Mouse (Mus musculus): ENCODE results near the gene Kif23. TPM values are rescaled to one million over a fixed set of nuclear protein-coding genes. Genes with fewer than 3 reads are reported as not detected.
A peak's percentile ranks its signal among the peaks of the same experiment; 100 is the strongest.

Gene Kif23
- polyA plus RNA-seq, 1 experiment from 2014 or later = 132 TPM

- no peak overlapping the region for H3K4me3 ChIP-seq (ENCODE audit: low read depth, low read length)
- no peaks in the 10 kb centered on the region for H3K9me3 ChIP-seq (ENCODE audit: control insufficient read depth, low read length)
- ATAC-seq (replicated peaks; ENCODE audit: low FRiP score) (no peak), DNase-seq (ENCODE audit: low spot score) (no peak)
- no peak overlapping the region for H3K9ac ChIP-seq (ENCODE audit: low read length)
- no peak overlapping the region for H3K27ac ChIP-seq (ENCODE audit: low read depth, low read length)
- WGBS = 94% methylated on average over 13 of the region's 13 CpGs
- no peaks in the 10 kb centered on the region for H3K4me1 ChIP-seq (replicated peaks; ENCODE audit: control insufficient read depth, insufficient read depth, low read length)
- H3K36me3 ChIP-seq (ENCODE audit: control insufficient read depth, insufficient read depth, low read length) = no peaks in the 10 kb centered on the region
- H3K27me3 ChIP-seq (ENCODE audit: control insufficient read depth, insufficient read depth, low read length) = no peaks in the 10 kb centered on the region
- no peak overlapping the region for H3K4me2 ChIP-seq (ENCODE audit: low read depth, low read length, severe bottlenecking)
Observed at GRCm38 (mm10) chr9:61977258-61977945, 30.8 kb upstream of the Kif23 start.

DNA sequence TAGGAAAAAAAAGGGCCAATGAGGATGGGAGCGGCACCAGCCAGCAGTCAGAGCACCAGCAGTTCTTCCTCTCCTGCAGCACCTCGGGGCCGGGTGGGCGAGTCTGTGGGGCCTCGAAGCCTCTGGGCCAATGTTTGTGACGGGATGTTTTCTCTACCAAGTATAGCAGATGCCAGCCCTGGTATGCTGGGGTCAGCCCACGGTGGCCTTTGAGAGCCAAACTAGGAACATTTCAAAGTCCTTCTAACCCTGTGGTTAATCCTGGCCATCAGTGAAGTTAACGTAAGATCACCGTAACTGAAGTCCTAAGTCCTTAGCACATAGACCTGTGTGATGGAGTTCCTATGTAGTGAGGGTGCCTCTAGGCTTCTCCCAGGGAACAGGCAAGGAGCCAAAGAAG is 25.5 kb upstream of the Kif23 start:
- Histone ChIP-seq H3K36me3 (ENCODE audit: control insufficient read depth, insufficient read depth, low read length) (no peaks in the 10 kb centered on the region), H3K27ac (ENCODE audit: low read depth, low read length) (no peak overlapping the region), H3K9ac (ENCODE audit: low read length) (no peak overlapping the region), H3K9me3 (ENCODE audit: control insufficient read depth, low read length) (no peaks in the 10 kb centered on the region), H3K4me1 (replicated peaks; ENCODE audit: control insufficient read depth, insufficient read depth, low read length) (no peaks in the 10 kb centered on the region), H3K4me3 (ENCODE audit: low read depth, low read length) (no peak overlapping the region), H3K27me3 (ENCODE audit: control insufficient read depth, insufficient read depth, low read length) (no peaks in the 10 kb centered on the region), H3K4me2 (ENCODE audit: low read depth, low read length, severe bottlenecking) (no peak overlapping the region)
- DNase-seq (ENCODE audit: low spot score) (no peak), ATAC-seq (replicated peaks; ENCODE audit: low FRiP score) (no peak)
- WGBS = 59% methylated on average over 9 of the region's 9 CpGs

GRCm38 (mm10) chr9:61971045-61971444 is 24.5 kb upstream of the Kif23 start:
- no peak overlapping the region for H3K27ac ChIP-seq (ENCODE audit: low read depth, low read length)
- DNase-seq (ENCODE audit: low spot score) (no peak), ATAC-seq (replicated peaks; ENCODE audit: low FRiP score) (no peak)
- H3K4me2 ChIP-seq (ENCODE audit: low read depth, low read length, severe bottlenecking) = no peak overlapping the region
- H3K9ac ChIP-seq (ENCODE audit: low read length) = no peak overlapping the region
- H3K4me1 ChIP-seq (replicated peaks; ENCODE audit: control insufficient read depth, insufficient read depth, low read length) = no peaks in the 10 kb centered on the region
- no peaks in the 10 kb centered on the region for H3K9me3 ChIP-seq (ENCODE audit: control insufficient read depth, low read length)
- no peaks in the 10 kb centered on the region for H3K36me3 ChIP-seq (ENCODE audit: control insufficient read depth, insufficient read depth, low read length)
- 87% methylated on average over 3 of the region's 3 CpGs for WGBS
- no peak overlapping the region for H3K4me3 ChIP-seq (ENCODE audit: low read depth, low read length)
- no peaks in the 10 kb centered on the region for H3K27me3 ChIP-seq (ENCODE audit: control insufficient read depth, insufficient read depth, low read length)

- no peak overlapping the region for H3K27ac ChIP-seq (ENCODE audit: low read depth, low read length)
- H3K4me3 ChIP-seq (ENCODE audit: low read depth, low read length) = no peak overlapping the region
- H3K9ac ChIP-seq (ENCODE audit: low read length) = no peak overlapping the region
- DNase-seq (ENCODE audit: low spot score) = no peak
- WGBS = 79% methylated on average over 10 of the region's 10 CpGs
- no peaks in the 10 kb centered on the region for H3K4me1 ChIP-seq (replicated peaks; ENCODE audit: control insufficient read depth, insufficient read depth, low read length)
- no peaks in the 10 kb centered on the region for H3K27me3 ChIP-seq (ENCODE audit: control insufficient read depth, insufficient read depth, low read length)
- H3K9me3 ChIP-seq (ENCODE audit: control insufficient read depth, low read length) = no peaks in the 10 kb centered on the region
- no peak overlapping the region for H3K4me2 ChIP-seq (ENCODE audit: low read depth, low read length, severe bottlenecking)
- no peaks in the 10 kb centered on the region for H3K36me3 ChIP-seq (ENCODE audit: control insufficient read depth, insufficient read depth, low read length)
- ATAC-seq (replicated peaks; ENCODE audit: low FRiP score) = no peak
Observed at GRCm38 (mm10) chr9:61967357-61967756, 20.8 kb upstream of the Kif23 start.

DNA sequence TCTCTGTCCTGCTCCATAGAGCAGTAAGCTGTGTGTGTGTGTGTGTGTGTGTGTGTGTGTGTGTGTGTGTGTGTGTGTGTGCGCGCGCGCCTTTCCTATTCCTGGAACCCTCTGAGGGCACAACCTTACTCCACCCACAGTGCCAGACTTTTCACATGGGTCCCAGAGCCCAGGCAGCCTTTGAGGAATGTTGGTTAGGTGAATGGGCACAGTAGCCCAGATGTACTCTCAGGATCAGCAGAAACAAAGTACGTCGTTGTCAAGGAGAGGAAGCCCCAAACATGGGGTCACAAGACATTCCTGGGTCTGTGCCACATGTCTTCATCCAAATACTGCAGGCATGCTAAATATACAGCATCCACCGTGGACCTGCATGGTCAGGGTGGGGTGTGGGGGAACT is 19.4 kb upstream of the Kif23 start:
- Histone ChIP-seq H3K36me3 (ENCODE audit: control insufficient read depth, insufficient read depth, low read length) (no peaks in the 10 kb centered on the region), H3K4me1 (replicated peaks; ENCODE audit: control insufficient read depth, insufficient read depth, low read length) (no peaks in the 10 kb centered on the region), H3K9ac (ENCODE audit: low read length) (no peak overlapping the region), H3K9me3 (ENCODE audit: control insufficient read depth, low read length) (no peaks in the 10 kb centered on the region), H3K27ac (ENCODE audit: low read depth, low read length) (no peak overlapping the region), H3K4me2 (ENCODE audit: low read depth, low read length, severe bottlenecking) (no peak overlapping the region), H3K4me3 (ENCODE audit: low read depth, low read length) (no peak overlapping the region), H3K27me3 (ENCODE audit: control insufficient read depth, insufficient read depth, low read length) (no peaks in the 10 kb centered on the region)
- 88% methylated on average over 7 of the region's 7 CpGs for WGBS
- DNase-seq (ENCODE audit: low spot score) (no peak), ATAC-seq (replicated peaks; ENCODE audit: low FRiP score) (no peak)

DNA sequence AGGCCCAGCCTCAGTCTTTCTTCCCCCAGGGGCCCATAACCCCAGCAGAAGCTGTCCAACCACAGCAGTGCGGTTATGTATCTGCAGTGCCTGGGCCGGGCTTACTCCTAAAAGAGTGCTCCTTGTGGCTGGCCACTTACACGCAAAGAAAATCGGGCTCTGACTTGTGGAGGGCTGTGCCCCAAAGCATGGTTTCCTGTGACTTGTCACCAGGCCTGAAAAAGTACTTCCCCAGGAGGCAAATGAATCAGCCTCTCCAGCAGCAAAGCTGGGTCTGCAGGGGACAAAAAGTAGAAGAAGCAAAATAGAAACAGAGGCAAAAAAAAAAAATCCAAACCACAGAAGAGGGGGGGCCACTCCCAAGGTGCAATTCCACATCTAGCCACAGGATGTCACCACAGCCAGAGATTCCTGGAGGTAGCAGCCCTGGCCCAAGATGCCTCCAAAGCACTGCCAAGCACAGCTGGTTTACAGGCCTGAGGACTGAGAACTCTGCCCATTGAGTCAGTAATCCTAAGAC is 18.9 kb upstream of the Kif23 start:
- no peak overlapping the region for H3K27ac ChIP-seq (ENCODE audit: low read depth, low read length)

DNA sequence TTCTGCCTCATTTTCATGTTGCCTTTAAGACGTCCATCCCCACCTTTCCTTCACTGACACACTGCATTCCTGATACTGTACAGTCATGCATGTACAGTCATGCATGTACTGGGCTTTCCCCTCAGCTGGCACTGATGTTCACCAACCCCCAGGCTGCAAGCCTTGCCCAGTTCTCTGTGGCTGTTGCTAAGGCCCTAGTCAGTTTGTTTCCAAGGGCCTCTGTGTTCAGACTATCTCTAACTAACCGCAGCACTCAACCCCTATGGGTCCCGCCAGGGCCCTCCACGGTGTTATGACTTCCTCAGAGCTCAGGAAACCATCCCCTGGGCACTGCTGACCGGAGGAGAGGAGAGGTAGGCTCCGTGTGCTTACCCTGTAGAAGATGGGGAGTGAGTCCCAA is 16.8 kb upstream of the Kif23 start:
- no peak overlapping the region for H3K27ac ChIP-seq (ENCODE audit: low read depth, low read length)
- WGBS = 79% methylated on average over 6 of the region's 6 CpGs

More for the DNA sequence above, 18.9 kb upstream of the Kif23 start:
- Histone ChIP-seq H3K4me2 (ENCODE audit: low read depth, low read length, severe bottlenecking) (no peak overlapping the region), H3K4me3 (ENCODE audit: low read depth, low read length) (no peak overlapping the region), H3K36me3 (ENCODE audit: control insufficient read depth, insufficient read depth, low read length) (no peaks in the 10 kb centered on the region), H3K9ac (ENCODE audit: low read length) (no peak overlapping the region), H3K4me1 (replicated peaks; ENCODE audit: control insufficient read depth, insufficient read depth, low read length) (no peaks in the 10 kb centered on the region), H3K27me3 (ENCODE audit: control insufficient read depth, insufficient read depth, low read length) (no peaks in the 10 kb centered on the region), H3K9me3 (ENCODE audit: control insufficient read depth, low read length) (no peaks in the 10 kb centered on the region)
- no peak; the same call in 1 of the 2 replicates for ATAC-seq (replicated peaks; ENCODE audit: low FRiP score)
- WGBS = 45% methylated on average over 4 of the region's 4 CpGs
- peak; percentile 78 for DNase-seq (ENCODE audit: low spot score)

GRCm38 (mm10) chr9:61961181-61961580 is 14.6 kb upstream of the Kif23 start:
- 86% methylated on average over 4 of the region's 4 CpGs for WGBS
- Histone ChIP-seq H3K36me3 (ENCODE audit: control insufficient read depth, insufficient read depth, low read length) (no peaks in the 10 kb centered on the region), H3K27ac (ENCODE audit: low read depth, low read length) (no peak overlapping the region), H3K4me1 (replicated peaks; ENCODE audit: control insufficient read depth, insufficient read depth, low read length) (no peaks in the 10 kb centered on the region), H3K9me3 (ENCODE audit: control insufficient read depth, low read length) (no peaks in the 10 kb centered on the region), H3K27me3 (ENCODE audit: control insufficient read depth, insufficient read depth, low read length) (no peaks in the 10 kb centered on the region), H3K4me3 (ENCODE audit: low read depth, low read length) (no peak overlapping the region), H3K9ac (ENCODE audit: low read length) (no peak overlapping the region), H3K4me2 (ENCODE audit: low read depth, low read length, severe bottlenecking) (no peak overlapping the region)
- DNase-seq (ENCODE audit: low spot score) (no peak), ATAC-seq (replicated peaks; ENCODE audit: low FRiP score) (no peak)

More for the DNA sequence above, 16.8 kb upstream of the Kif23 start:
- no peak overlapping the region for H3K9ac ChIP-seq (ENCODE audit: low read length)
- no peak for DNase-seq (ENCODE audit: low spot score)
- H3K9me3 ChIP-seq (ENCODE audit: control insufficient read depth, low read length) = no peaks in the 10 kb centered on the region
- no peaks in the 10 kb centered on the region for H3K27me3 ChIP-seq (ENCODE audit: control insufficient read depth, insufficient read depth, low read length)
- H3K4me3 ChIP-seq (ENCODE audit: low read depth, low read length) = no peak overlapping the region
- no peaks in the 10 kb centered on the region for H3K4me1 ChIP-seq (replicated peaks; ENCODE audit: control insufficient read depth, insufficient read depth, low read length)
- ATAC-seq (replicated peaks; ENCODE audit: low FRiP score) = no peak
- no peak overlapping the region for H3K4me2 ChIP-seq (ENCODE audit: low read depth, low read length, severe bottlenecking)
- no peaks in the 10 kb centered on the region for H3K36me3 ChIP-seq (ENCODE audit: control insufficient read depth, insufficient read depth, low read length)

GRCm38 (mm10) chr9:61960753-61961152 is 14.2 kb upstream of the Kif23 start:
- H3K36me3 ChIP-seq (ENCODE audit: control insufficient read depth, insufficient read depth, low read length) = no peaks in the 10 kb centered on the region
- no peaks in the 10 kb centered on the region for H3K9me3 ChIP-seq (ENCODE audit: control insufficient read depth, low read length)
- H3K27me3 ChIP-seq (ENCODE audit: control insufficient read depth, insufficient read depth, low read length) = no peaks in the 10 kb centered on the region
- no peak for ATAC-seq (replicated peaks; ENCODE audit: low FRiP score)
- no peak overlapping the region for H3K9ac ChIP-seq (ENCODE audit: low read length)
- no peak overlapping the region for H3K4me3 ChIP-seq (ENCODE audit: low read depth, low read length)
- 71% methylated on average over 5 of the region's 5 CpGs for WGBS
- no peak for DNase-seq (ENCODE audit: low spot score)
- H3K27ac ChIP-seq (ENCODE audit: low read depth, low read length) = no peak overlapping the region
- H3K4me1 ChIP-seq (replicated peaks; ENCODE audit: control insufficient read depth, insufficient read depth, low read length) = no peaks in the 10 kb centered on the region
- no peak overlapping the region for H3K4me2 ChIP-seq (ENCODE audit: low read depth, low read length, severe bottlenecking)
